Mouse (Mus musculus): Measurements from ENCODE around the gene Tnfaip2.

Tnfaip2 gene

DNA sequence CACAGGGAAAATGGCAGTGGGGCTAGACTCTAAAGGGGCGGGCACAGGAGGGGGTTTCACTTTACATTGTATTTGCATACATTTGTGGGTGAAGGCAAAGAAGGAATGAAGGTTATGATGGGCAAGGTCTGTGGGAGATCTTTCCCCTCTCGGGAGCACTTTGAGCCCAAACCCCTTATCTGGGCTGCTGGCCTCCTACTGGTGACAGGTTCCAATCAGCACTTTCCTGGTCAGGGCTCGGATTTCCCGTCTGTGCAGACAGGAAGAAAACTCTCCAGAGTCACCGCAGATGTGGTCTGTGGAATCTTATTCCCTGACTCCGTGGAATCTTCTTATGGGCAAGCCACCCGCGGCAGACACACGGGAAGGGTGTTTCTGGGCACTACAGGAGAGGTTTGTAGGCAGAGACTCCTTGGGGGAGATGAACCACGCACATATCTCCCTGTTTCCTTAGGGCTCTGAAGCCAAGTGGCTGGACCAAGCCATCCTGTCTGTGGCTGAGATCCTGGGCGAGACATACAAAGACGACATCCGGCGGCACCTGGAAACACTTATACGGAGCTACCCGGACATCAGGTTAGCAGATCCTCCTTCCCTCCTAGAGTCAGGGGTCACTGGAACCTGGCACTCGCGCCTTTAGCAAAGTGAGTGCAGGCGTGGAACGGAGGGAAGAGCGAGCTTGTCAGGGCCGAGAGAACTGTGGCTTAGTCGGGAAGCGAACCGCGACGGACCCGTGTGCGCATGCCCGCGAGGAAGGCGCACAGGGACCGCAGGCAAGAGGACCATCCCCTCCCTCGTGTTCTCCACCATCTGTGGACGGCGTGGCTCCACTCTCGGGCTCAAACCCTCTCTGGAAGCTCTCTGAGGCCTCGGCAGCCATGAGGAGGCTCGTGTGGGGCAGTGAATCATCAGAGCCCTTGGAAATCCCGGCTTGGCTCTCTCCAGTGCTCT, 13.0 kb upstream of the Tnfaip2 start:
- no peak for DNase-seq

DNA sequence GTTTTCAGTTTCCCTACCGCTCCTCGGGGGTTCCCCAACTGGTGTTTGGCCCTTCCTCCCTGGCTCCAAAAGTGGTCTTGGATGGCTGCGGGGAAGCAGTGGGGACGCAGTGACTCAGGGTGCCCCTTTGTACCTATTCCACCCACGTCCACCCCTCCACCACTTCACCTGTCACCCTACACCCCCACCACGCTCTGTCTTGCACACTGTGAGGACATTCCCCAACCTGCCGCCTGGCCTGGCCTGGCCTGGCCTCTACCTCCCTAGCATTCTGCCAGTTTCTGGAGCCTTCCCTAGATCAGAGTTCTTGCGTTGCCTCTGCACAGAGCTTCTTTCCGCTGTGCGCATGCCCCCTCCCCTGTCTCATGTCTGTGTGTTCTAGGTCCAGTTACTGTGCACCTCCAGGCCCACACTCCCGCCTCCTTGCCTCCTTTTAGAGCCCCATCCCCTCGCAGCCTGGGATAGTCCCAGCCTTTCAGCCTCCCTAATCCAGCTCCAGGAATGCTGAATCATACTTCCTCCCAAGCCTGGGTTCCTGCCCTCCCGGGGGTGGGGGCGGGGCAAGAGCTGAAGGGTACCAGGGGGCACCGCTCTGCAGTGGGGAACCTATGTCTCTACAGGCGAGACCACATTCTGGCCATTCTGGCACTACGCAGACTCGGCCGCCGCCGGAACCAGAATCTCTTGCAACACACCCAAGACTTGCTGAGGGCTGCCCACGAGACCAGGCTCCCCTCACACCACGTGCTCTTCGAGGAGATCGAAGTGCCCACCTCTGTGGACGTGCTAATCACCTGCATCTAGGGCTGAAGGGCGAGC, 12.0 kb upstream of the Tnfaip2 start:
- no peak for DNase-seq

DNA sequence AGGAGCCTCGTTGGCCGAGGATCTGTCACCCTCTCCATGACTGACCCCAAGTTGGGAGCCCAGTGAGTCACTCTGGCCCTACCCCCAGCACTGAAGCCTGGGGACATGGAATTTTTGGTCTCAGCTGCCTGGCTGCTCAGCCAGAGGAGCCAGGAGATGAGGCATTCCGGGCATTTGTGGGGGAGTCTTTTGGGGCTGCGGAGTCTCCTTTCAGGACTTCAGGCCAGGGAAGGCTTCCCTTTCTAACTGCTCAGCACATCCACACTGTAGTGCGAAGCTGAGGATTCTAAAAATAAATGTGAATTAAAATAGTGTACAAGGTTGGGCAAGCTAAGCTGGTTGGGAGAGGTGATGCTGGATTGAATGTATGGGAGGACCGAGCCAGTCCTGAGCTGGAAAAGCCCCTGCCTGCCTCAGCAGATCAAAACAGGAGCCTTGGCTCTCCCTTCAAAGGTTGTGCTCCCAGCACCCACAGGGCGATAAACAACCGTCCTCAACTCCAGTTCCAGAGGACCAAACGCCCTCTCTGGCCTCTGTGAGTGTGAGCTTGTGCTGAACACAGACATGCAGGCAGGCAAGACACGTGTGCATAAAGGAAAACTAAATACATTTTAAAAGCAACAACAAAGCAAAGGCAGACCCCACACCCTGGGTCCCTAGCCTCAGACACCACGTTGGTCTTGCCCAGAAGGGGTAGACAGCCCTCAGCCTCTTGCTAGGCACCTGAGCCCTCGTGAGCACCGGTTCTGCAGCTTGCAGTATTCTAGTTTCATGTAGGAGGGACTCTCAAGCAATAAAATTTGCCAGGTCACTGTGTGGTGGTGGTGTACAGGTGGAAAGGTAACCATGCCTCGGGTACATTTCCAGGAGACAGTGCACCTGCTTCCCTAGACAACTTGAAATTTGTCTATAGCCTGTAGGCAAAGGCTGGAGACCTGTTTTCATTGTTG, 11.1 kb upstream of the Tnfaip2 start:
- DNase-seq = no peak

DNA sequence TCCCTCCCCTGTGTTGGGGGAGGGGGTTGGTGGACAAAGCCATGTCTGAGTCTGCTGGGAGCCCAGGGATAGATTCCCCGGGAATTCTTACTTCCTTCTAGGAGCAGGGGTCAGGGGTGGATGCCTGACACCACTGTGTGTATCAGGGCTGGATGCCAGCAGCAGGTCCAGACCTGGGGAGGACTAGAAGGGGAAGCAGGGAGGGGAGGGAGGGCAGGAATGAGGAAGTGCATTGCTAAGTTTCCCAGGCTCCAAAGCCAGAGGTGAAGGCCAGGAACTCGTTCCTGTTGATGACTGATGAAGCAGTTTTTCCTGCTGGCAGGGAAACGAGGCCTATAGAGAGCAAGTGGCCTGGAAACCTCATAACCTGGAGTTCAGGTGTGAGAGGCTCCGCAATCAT, 10.2 kb upstream of the Tnfaip2 start:
- no peak for DNase-seq

DNA sequence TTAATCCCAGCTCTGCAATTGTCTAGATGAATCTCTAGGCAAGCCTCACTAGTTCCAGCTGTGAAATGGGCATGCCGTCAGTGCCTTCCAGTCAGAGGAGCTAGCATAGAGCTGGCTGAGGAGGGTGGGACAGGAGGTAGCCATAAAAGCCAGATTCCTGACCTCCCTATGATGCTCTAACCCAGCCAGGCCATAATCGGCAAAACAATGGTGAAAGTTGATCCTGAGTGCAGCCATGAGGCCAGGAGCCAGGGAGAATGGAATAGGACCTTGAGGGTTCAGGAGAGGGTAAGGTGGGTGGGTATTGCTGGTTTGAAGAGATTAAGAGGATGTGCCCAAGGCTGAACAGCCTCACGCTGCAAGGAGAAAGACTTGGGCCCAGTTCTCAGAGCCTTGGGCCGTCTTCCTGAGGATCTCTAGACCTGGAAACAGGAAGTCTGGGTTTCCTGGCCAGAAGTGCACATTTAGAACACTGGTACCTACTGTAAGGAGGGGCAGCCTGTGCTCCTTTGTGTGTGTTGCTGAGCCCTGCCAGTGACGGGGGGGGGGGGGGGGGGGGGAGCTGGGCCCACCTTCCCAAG, 9.4 kb upstream of the Tnfaip2 start:
- DNase-seq = no peak

DNA sequence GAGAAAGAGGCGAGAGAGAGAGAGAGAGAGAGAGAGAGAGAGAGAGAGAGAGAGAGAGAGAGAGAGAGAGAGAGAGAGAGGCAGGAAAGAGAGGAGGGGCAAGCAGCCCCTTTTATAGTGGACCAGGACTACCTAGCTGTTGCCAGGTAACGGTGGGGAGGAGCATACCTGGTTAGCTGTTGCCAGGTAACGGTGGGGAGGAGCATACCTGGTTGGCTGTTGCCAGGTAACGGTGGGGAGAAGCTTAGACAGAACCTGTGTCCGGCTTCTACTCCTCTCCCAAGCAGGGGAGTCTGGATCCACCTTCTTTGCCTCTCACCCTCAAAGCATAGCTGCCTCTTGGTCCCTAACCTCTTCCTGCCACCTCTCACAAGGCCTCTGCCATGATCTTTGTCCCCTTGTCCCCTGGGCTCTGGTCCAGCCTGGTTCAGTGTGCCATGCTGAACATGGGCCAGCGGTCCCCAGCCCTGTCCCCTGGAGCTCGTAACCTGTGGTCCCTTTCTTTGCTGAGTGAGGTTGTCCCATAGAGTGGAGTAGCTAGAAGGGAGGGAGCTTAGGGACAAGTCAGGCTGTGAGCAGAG, 8.0 kb upstream of the Tnfaip2 start:
- DNase-seq = no peak

DNA sequence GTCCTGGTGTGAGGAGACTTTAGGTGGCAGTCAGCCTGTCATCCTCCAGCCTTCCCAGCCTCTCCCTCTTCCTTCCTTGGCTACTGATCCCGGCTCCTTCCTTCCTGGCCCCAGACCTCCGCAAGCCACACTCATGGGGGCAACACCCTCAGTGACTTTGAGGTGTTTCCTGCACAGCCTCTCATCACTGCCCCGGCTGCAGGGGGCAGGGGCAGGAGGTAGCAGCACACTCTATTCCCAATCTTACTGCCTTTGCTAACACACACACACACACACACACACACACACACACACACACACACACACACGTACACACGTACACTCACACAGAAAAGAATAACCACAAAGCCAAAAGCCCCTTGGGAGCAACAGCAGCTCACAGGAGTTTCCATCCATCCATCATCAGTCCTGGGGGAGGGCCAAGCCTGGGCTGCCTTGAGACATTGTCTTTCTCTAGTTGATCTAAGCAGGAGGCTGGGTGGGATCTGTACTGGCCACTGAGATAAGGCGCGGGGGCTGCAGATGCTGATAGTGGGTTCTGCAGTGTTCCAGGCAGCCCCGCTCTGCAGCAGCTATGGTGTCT, 7.4 kb upstream of the Tnfaip2 start:
- DNase-seq = no peak

DNA sequence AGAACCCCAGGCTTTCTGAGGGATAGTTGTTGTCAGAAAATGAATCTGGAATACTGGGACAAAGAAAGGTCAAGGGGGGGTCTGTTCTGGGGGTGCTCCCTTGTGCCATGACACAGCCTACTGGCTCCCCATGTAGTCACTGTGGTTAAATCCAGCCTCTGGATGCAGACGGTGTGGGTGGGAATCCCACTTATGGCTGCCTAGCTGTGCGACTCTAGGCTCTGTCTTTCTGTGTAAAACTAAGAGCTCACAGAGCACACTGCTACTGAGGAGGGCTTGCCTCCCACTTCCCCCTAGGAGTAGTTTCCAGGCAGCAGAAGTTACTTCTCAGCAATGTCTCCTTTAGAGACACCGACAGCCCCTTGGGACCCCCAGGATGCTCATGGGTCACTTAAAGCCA, 6.1 kb upstream of the Tnfaip2 start:
- no peak for DNase-seq

DNA sequence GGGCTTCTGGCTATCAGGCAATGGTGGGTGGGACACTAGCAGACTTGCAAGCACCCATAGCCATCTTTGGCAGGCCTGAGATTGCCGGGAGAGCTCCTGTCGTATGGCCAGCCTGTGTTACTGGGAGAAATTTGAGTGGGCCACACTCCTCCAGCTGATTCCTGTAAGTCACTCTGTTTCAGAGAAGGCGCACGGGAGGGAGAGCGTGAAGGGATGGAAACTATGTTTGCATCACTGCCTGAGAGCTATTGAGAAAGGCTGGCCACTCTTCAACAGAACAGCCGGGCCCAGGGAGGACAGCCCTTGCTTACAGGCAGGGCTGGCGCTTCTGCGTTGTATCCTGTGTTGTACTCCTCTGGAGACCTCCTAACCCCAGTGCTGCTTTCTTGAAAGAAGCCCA, 5.6 kb upstream of the Tnfaip2 start:
- no peak for DNase-seq

DNA sequence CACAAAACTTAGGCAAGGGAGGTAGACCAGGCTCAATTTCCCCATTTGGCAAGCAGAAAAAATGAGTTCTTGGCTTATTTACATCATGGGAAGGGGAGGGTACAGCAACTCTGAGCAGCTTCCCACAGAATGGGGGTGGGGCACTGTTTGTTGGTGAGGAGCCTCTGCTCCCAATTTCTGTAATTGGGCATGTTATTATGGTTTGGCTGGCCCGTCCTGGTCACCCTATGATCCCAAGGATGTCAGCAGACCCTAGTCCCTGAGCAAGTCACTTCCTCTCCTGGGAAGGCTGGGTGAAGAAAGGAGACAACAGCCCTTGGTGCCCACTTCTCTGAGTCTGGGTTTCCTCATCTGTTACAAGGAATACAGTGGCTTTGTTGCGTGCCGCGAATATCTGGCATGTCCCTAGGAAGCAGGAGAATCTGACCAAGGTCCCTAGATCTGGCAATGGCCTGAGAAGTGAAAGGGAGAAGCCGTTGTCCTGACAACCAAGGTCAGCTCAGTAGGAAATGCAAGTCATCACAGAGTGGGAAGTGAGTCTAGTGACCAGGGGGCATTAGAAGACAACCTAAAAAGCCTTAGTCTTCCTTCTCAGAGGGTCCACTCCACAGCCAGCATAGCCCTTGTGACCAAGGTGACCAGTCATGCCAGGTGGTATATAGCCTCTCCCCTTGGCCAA, 4.9 kb upstream of the Tnfaip2 start:
- DNase-seq = no peak

DNA sequence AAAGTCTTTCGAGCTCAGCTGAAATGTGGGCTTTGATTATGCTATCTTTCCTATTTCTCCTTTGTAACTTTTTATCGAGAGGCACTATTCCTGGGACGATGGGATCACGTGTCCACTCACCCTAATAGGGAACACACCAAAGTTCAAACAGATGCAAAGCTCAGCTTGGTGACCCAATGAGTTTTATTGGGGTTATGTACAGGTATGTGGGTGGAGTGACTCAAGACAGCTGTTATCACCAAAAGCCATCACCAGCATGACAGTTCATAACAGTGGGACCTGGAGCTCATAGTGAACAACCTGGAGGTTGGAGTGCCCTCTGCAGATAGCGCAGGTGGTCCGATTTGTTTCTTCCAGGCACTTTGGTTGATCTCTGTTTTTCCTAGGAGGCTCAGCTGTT, 3.4 kb upstream of the Tnfaip2 start:
- DNase-seq = no peak

DNA sequence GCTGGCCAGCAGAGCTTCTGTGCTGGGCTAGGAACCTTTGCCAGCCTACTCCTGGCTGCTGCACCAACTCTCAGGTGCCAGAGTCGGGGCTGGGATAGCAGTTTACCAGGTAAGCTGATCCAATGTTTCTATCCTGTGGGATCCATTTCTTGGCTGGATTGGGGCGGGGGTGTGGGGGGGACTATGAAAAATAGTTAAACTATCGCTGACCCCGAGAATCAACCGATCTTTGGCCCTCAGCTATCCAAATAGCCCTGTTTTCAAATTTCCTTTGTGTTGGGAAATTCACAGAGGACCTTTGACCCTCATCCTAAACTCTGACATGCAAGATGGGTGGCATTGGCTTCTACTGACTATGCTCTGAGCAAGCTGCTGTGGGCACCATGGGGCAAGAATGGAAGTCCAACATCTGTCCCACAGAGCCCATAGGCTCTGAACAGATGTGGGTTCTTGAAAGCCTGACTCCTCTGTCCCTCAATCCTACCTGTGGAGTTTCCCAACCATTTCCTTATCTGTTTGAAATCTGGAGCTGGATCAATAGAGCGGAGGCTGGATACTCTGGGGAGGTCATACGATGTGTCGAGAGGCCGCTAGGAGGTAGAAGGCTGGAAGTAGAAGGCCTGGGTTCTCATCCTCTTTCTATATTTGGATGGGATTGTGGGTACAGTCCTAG, 1.4 kb upstream of the Tnfaip2 start:
- DNase-seq = no peak

DNA sequence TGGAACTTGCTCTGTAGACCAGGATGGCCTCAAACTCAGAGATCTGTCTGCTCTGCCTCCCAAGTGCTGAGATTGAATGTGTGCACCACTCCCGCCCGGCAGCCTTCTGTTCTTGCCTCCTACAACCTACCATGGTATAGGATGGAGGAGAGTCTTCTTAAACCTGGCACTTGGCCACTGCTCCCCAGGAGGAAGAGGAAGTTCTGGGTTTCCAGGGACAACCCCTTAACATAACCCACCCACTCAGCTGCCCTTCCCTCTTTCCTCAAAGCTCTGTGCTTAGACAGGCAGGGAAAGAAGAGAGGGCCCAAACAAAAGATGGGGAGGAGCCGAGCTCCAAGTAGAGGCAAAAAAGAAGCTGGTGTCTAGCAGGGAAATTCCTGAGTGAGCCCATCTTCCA, 746 bp upstream of the Tnfaip2 start:
- DNase-seq = no peak

DNA sequence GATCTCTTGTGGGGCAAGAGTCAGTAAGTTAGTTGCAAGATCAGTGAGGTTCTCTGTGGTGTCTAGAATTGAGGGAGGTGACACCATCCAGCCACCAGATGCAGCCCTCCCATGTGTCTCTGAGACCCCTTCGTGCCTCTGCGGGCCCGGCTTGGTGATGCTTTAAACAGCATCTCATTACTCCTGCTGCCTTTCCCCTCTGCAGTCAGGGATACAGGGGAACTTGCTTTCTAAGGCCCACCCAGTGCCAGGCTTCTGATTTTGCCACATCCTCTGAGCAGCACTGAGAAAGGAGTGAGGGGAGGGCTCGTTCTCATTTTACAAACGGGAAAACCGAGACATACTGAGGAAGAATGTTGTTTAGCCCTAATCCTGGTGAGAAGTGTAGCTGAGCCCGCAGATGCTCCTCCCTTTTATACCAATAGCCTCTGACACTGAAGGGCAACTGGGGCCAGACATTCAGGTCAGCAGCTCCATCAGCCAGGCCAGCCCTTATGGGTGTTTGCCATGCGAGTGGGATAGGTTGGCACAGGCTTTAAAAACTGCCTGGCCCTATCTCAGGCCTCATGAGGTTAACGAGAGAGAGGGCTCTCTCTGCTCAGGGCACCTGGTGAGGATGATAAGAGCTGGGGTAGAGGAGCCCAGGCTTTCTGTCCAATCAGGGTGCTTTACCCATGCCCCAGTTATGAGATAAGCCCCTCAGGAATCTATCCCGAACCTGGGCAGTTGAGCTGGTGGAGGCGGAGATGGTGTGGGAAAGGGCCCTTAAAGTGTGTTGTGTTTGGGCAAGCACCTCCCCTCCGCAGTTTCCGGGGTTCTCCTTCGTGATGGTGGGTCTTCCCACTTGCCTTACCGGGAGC, 972 bp downstream of the Tnfaip2 start:
- DNase-seq = no peak

DNA sequence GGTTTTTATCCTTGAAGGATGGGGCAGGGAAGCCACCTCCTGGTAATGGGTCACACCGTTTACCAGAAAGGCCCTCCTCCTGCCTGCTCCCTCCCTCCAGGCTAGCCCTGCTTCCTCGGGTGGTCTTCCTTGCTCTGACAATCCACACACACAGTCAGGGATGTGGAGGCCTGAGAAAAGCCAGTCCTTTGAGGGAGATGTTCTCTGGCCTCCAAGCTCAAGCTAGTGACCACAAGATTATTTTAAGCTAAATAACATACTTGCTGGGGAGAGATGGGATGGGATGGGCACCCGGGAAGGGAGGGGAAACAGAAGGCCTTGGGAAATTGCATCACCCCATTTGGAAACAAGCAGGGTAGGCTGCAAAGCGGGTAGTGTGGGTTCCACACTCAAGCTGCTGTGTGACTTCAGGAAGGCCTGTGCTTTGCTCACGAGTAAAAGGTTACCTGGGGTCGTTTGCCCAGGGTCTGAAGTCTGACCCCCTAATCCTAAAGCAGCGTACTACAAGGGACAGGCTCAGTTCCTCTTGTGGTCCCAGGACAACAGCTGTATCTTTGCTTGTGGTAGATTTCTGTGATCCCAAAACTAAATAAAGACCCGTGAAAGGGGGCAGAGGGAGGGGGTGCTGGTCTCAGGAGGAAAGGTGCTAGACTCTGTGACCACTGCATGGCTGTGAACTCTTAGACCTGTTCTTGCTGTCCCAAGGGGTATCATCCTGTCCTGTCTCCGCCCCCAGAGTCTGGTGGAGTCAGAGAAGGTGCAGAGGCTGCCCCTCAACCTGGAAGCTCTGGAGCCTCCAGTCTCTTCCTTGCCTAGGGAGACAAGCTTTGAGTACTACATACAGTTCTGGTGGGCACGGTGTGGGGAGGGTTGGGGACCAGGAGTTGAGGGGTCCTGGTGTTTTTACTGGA, 1.9 kb downstream of the Tnfaip2 start:
- no peak for DNase-seq

DNA sequence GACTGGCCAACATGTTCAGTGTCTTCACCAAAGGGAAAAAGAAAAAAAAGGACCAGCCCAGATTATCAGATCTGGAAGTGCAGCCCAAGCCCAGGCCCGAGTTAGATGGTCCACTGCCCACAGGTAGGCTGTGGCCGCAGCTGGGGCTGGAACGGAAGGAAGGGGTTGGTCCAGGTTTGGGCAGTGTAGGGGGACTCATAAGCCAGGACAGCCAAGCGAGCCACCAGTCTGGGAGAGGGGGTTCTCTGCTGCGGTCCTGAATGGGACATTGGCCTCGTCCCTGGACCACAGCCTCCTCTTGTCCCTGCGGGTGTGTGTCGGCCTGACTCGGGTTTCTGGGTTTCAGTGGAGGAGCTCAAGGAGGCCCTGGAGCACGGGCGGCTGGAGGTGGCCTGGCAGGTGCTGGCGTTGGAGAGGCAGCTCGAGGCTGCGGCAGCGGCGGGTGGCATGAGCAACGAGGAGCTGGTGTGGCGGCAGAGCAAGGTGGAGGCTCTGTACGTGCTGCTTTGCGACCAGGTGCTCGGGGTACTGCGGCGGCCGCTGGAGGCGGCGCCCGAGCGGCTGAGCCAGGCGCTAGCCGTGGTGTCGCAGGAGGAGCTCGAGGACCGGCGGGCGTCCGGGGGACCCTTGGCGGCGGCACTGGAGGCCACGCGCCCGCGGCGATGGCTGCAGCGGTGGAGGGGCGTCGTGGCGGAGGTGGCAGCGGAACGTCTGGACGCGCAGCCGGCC, 3.1 kb downstream of the Tnfaip2 start:
- DNase-seq = no peak

DNA sequence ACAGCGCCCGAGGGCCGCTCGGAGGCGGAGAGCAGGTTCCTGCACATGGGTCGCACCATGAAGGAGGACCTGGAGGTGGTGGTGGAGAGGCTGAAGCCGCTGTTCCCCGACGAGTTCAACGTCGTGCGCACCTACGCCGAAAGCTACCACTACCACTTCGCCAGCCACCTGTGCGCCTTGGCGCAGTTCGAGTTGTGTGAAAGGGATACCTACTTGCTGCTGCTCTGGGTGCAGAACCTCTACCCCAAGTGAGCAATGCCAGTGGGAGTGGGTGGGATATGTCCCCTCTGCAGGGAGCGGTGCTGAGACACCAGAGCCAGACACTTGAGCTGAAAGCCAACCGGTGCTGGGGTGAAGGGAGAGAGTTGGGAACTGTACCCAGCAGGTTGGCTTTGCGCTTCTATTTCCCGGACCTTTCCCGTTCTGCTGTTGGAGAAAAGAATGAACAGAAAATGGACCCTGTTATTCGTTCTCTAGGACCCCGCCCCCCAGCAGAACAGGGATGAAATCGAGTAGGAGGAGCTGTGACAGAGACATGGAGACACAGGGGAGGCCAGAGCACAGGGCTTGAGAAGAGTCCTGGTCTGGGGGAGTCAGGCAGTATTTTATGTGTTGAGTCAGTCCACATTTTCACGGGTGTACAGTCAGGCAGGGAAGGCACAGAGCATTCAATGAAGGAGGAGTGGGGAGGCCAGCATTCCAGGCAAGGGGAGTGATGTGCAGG, 3.8 kb downstream of the Tnfaip2 start:
- no peak for DNase-seq

All from thymus, adult 18-20 months (tissue).